Comparison of ENCODE assay signal across 11 mouse cellular contexts in genomic region chr4:59902547-59902946, GRCm38 (mm10). TPM values are rescaled to one million over a fixed set of nuclear protein-coding genes. Genes with fewer than 3 reads are reported as not detected.
DNase-seq lines count a peak whose midpoint lies in the region; ATAC-seq and TF ChIP-seq lines count a peak whose summit lies in the region.
"Had no signal": no experiment of that assay in that cellular context is flagged by ENCODE, and none has a peak within 500 bp of the region (broad histone marks: within the 10 kb centered on the region; RNA-seq: fewer than 3 reads in every experiment).

No protein-coding gene starts in this region.

- no peaks in the 10 kb centered on the region for H3K9me3 ChIP-seq in kidney, postnatal 0 days (replicated peaks; ENCODE audit: low read length)
- H3K9me3 ChIP-seq in kidney, embryonic 15.5 days (replicated peaks), result no peaks in the 10 kb centered on the region
- H3K9me3 ChIP-seq in forebrain, embryonic 14.5 days (replicated peaks; ENCODE audit: control insufficient read depth, low read length), result no peaks in the 10 kb centered on the region
- H3K9me3 ChIP-seq: liver, embryonic 15.5 days had no signal

- no peak overlapping the region for H3K4me3 ChIP-seq in kidney, postnatal 0 days (replicated peaks; ENCODE audit: low read depth, low read length)
- H3K4me3 ChIP-seq in kidney, embryonic 15.5 days (replicated peaks), result no peak overlapping the region
- H3K4me3 ChIP-seq in thymus, adult 2 months (ENCODE audit: control insufficient read depth, insufficient read depth, low read length), result no peak overlapping the region
- no peak overlapping the region for H3K4me3 ChIP-seq in forebrain, embryonic 14.5 days (ENCODE audit: low read depth, low read length)
- H3K4me3 ChIP-seq: liver, embryonic 15.5 days had no signal

- H3K4me2 ChIP-seq in kidney, postnatal 0 days (ENCODE audit: low read length), result no peak overlapping the region
- no peak overlapping the region for H3K4me2 ChIP-seq in kidney, embryonic 15.5 days
- H3K4me2 ChIP-seq in forebrain, embryonic 14.5 days (ENCODE audit: low read length), result no peak overlapping the region
- H3K4me2 ChIP-seq: liver, embryonic 15.5 days had no signal

- H3K4me1 ChIP-seq in kidney, postnatal 0 days (replicated peaks; ENCODE audit: insufficient read depth, low read length), result no peaks in the 10 kb centered on the region
- 0 out of 2 replicates have a peak, but pooled peaks cover 2% of the 10 kb centered on the region for H3K4me1 ChIP-seq in kidney, embryonic 15.5 days
- H3K4me1 ChIP-seq in thymus, adult 2 months (replicated peaks; ENCODE audit: control insufficient read depth, insufficient read depth, low read length), result no peaks in the 10 kb centered on the region
- no peaks in the 10 kb centered on the region for H3K4me1 ChIP-seq in forebrain, embryonic 14.5 days (ENCODE audit: control insufficient read depth, insufficient read depth, low read length)
- H3K4me1 ChIP-seq: liver, embryonic 15.5 days had no signal

- 76% methylated on average over 6 of the region's 6 CpGs for WGBS in kidney, postnatal 0 days
- 73% methylated on average over 6 of the region's 6 CpGs for WGBS in kidney, embryonic 15.5 days
- WGBS in thymus, adult 2 months, result 85% methylated on average over 6 of the region's 6 CpGs
- WGBS in forebrain, embryonic 14.5 days, result 70% methylated on average over 6 of the region's 6 CpGs

- no peak for TF ChIP-seq POLR2A in thymus, adult 2 months (IDR thresholded peaks at IDR 0.05; ENCODE audit: control insufficient read depth, extremely low read depth, insufficient read depth, low read length, poor library complexity)

- no peaks in the 10 kb centered on the region for H3K27me3 ChIP-seq in kidney, postnatal 0 days (ENCODE audit: insufficient read depth, low read length)
- no peaks in the 10 kb centered on the region for H3K27me3 ChIP-seq in kidney, embryonic 15.5 days
- no peaks in the 10 kb centered on the region for H3K27me3 ChIP-seq in thymus, adult 2 months (ENCODE audit: control insufficient read depth, insufficient read depth, low read length)
- no peaks in the 10 kb centered on the region for H3K27me3 ChIP-seq in forebrain, embryonic 14.5 days (replicated peaks; ENCODE audit: control insufficient read depth, insufficient read depth, low read length)
- H3K27me3 ChIP-seq: liver, embryonic 15.5 days had no signal

- H3K36me3 ChIP-seq in kidney, postnatal 0 days (ENCODE audit: insufficient read depth, low read length), result 0 out of 2 replicates have a peak, but pooled peaks cover 2% of the 10 kb centered on the region
- H3K36me3 ChIP-seq in kidney, embryonic 15.5 days, result peaks cover 14% of the 10 kb centered on the region
- no peaks in the 10 kb centered on the region for H3K36me3 ChIP-seq in thymus, adult 2 months (ENCODE audit: control insufficient read depth, insufficient read depth, low read length)
- H3K36me3 ChIP-seq in forebrain, embryonic 14.5 days (ENCODE audit: control insufficient read depth, insufficient read depth, low read length), result peaks cover 3% of the 10 kb centered on the region; the same call in 1 of the 2 replicates

- no peak overlapping the region for H3K9ac ChIP-seq in kidney, postnatal 0 days (ENCODE audit: low read depth, low read length)
- H3K9ac ChIP-seq in kidney, embryonic 15.5 days, result no peak overlapping the region
- H3K9ac ChIP-seq in forebrain, embryonic 14.5 days (ENCODE audit: low read length), result no peak overlapping the region
- H3K9ac ChIP-seq: liver, embryonic 15.5 days had no signal

- H3K27ac ChIP-seq in kidney, postnatal 0 days, result no peak overlapping the region
- no peak overlapping the region for H3K27ac ChIP-seq in kidney, embryonic 15.5 days
- H3K27ac ChIP-seq in thymus, adult 2 months (ENCODE audit: control insufficient read depth, insufficient read depth, low read length), result no peak overlapping the region
- no peak overlapping the region for H3K27ac ChIP-seq in forebrain, embryonic 14.5 days (ENCODE audit: low read depth, low read length)
- H3K27ac ChIP-seq: liver, embryonic 15.5 days had no signal

- DNase-seq in embryo, embryonic 10.5 days (ENCODE audit: low spot score), result peak; percentile 6
- DNase-seq in embryo, embryonic 11 days, result no peak
- DNase-seq in kidney, postnatal 0 days (ENCODE audit: low spot score), result no peak
- peak; percentile 40 for DNase-seq in thymus, adult 2 months
- no peak for DNase-seq in thymus, postnatal 10 days (ENCODE audit: low spot score in 2 of 2)
- peak; percentile 55 for DNase-seq in testis, postnatal 10 days (ENCODE audit: low spot score)
- no peak for DNase-seq in forebrain, embryonic 14.5 days (ENCODE audit: low spot score)

- ATAC-seq in kidney, postnatal 0 days (replicated peaks; ENCODE audit: low FRiP score, low read depth), result no peak
- no peak for ATAC-seq in kidney, embryonic 15.5 days (replicated peaks; ENCODE audit: low FRiP score)
- ATAC-seq in forebrain, embryonic 14.5 days, result no peak
- ATAC-seq: activated CD4-positive, CD25-positive, alpha-beta regulatory T cell, adult 4 months had no signal

- TF ChIP-seq CTCF in kidney, postnatal 0 days (IDR thresholded peaks at IDR 0.05; ENCODE audit: low read depth), result peak; percentile 42; the same call in 1 of the 2 replicates
- no peak for TF ChIP-seq CTCF in thymus, adult 2 months (IDR thresholded peaks at IDR 0.05; ENCODE audit: borderline replicate concordance, control insufficient read depth, extremely low read depth, insufficient read depth, low read length, poor library complexity)

RNA-seq across cellular contexts. Expression of gene Slc46a2, which starts 12.3 kb away (rescaled TPM):
- polyA plus RNA-seq in kidney, postnatal 0 days (2015; fragmentation: Nextera tagmentation; extraction: Ambion mirVana), result 0.08 and 0.24 TPM in 2 replicates
- 0.05 TPM in 1 of 2 replicates, not detected in the other for polyA plus RNA-seq in kidney, embryonic 15.5 days (2015; fragmentation: Nextera tagmentation; extraction: Ambion mirVana)
- polyA plus RNA-seq in thymus, adult 2 months (2012; rRNA removed), result 19.4 and 28.3 TPM in 2 replicates
- polyA plus RNA-seq in forebrain, embryonic 14.5 days (2014; fragmentation: Nextera tagmentation; extraction: Ambion mirVana), result 0.08 TPM in 1 of 2 replicates, not detected in the other
- polyA plus RNA-seq: cerebellum, adult 2 months; liver, embryonic 15.5 days had no signal

RNA-seq across cellular contexts. Expression of gene Mup4, which starts 58.0 kb away (rescaled TPM):
- not detected in 2 replicates for polyA plus RNA-seq in kidney, postnatal 0 days (2015; fragmentation: Nextera tagmentation; extraction: Ambion mirVana)
- not detected in 2 replicates for polyA plus RNA-seq in kidney, embryonic 15.5 days (2015; fragmentation: Nextera tagmentation; extraction: Ambion mirVana)
- polyA plus RNA-seq in thymus, adult 2 months (2012; rRNA removed), result not detected in 2 replicates
- polyA plus RNA-seq in forebrain, embryonic 14.5 days (2014; fragmentation: Nextera tagmentation; extraction: Ambion mirVana), result not detected in 2 replicates
- polyA plus RNA-seq: activated CD4-positive, CD25-positive, alpha-beta regulatory T cell, adult 4 months; cerebellum, adult 2 months; liver, embryonic 15.5 days had no signal

Comparison
In these comparisons a context has a peak if more than half of its experiments do, and no peak if none do; other contexts are left out.
1. DNase-seq: peak in embryo, embryonic 10.5 days (single experiment), thymus, adult 2 months (single experiment) and testis, postnatal 10 days (single experiment); none in embryo, embryonic 11 days (single experiment), kidney, postnatal 0 days (single experiment), thymus, postnatal 10 days (0 of 2) and forebrain, embryonic 14.5 days (single experiment).
2. RNA of gene Slc46a2, which starts 12.3 kb away (polyA plus RNA-seq): 19.4 to 28.3 TPM in thymus, adult 2 months; 0.08 to 0.24 TPM in kidney, postnatal 0 days, 0.08 TPM in forebrain, embryonic 14.5 days and 0.05 TPM in kidney, embryonic 15.5 days; every median in the first group is over 10 times any median in the second.